Mouse (Mus musculus) frontal cortex, postnatal 25 days (tissue): Measurements from ENCODE around the gene Thada.

Experiments
- DNase-seq, 2 experiments: peaks; one replicate each; pipeline ENCODE4 v3.0.0; 2022; ENCODE audit warnings: low spot score in 2 of 2

Gene Thada

DNA sequence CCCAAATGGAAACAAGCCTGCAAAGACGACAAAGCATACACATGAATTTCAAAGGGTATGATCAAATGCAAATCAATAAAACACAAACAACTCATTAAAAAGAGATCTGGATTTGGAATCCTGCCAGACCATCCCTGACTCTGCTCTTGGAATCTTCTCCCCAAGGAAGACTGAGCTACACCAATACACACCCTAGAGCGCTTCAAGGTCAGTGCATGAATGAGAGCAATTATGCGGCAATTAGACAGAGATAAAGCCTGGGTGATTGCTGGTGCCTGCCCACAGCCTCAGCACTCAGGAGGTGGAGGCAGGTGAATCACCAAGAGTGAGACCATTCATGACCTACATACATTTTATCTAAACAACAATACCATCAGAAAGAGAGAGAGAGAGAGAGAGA is 114.7 kb downstream of the Thada start:
- DNase-seq = no peak

DNA sequence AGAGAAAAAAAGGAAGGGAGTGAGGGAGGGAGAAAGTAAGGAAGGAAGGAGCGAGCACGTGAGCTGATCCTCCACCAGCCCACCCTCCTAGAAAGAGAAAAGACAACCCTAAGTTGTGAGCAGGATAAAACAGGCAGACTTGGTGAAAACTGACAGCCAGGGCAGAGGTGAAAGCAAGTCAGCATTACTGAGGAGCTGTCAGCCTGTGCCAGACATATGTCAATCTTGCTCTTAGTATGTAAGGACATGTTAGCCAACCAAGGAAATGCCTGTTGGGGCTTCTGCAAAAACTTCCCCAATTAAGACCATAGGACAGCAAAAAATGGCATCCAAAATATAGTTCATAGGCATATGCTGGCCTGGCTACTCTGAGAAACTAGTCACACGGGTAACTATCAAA is 117.1 kb downstream of the Thada start:
- DNase-seq = no peak

DNA sequence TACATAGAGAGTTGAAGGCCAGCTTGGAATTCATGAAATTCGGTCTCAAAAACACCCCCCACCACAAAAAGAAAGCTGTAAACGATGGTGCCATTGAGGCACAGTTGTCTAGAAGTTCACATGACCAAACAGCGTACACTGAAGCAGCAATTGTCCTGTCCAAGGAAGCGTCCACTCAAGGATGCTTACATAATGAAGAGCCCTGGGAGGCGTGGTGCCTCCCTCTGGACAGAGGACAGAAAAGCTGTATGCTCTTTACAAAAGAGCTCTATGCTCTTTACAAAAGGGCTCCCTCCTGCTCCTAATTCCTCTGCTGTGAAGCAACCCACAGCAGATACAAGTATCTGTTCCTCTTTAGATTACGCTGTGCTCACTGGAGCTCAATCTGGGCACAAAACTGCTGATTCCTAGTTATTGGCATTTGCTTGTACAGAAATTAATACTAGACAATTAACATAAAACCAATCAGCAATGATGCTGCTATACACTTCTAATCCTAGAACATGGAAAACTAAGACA is 123.6 kb downstream of the Thada start:
- no peak for DNase-seq

DNA sequence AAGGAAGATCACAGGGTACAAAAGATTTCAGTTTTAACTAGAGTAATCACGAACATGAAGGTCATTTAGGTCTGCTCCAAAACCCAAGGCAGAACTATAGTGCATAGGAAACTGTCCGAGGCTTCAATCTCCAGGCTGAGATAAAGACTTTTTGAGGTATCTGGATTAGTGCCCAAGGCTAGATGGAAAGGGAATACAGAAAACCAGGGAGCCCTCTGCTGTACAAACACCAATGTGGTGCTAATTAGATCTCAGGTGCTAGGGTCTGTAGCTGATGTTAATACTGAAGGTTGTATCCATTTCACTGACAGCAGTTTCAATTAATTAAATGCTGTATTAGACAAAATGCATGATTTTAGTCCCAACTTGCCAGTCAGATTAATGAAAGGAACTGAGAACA is 124.3 kb downstream of the Thada start:
- no peak for DNase-seq

DNA sequence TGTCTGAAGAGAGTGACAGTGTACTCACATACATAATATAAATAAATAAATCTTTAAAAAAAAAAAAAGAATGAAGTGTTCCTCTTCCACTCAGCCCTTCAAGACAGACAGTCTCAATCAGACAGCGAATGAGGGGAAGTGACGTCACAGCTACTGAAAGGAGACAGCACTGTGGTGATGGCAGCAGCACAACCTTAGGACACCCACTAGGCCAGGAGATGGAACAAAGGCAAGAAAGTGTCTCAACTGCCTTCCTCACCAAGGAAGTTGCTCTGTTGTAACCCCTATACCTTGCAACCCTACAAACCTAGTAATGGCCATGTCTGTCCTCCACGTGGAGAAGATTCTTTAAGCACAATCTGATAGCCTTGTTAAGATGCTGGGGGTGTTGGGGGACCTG is 125.4 kb downstream of the Thada start:
- DNase-seq = no peak

DNA sequence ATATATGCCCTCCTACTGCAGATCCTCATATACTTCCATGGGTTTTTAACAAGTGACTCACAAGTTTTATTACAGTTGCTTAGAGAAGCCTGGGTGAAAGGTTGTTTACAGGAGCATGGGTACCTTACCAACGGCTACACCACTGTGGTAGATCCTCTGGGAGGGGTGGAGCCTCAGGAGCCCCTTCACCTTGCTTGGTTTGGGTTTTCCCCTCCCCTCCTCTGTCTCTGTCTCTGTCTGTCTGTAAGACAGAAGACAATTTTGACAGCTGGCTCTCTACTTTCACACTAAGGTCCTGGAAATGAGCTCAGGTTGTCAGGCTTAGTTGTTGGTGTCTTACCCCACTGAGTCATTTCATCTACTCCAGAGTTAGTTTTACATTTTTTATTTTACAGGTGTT is 130.0 kb downstream of the Thada start:
- no peak for DNase-seq

DNA sequence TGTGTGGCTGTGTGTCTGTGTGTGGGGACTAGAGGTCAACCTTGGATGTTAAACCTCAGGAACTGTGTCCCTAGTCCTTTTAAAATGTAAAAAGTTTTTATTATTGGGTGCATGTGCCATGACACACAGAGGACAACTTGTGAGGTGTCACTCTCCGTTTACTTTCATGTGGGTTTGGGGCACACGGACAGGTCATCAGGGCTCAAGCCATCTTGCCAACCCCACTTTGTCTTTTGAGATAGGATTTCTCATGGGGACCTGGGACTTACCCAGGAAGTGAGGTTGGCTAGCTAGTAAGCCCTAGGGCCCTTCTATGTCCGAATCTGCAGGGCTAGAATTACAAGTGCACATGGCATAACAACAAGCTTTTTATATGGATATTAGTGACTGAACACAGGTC is 130.9 kb downstream of the Thada start:
- no peak for DNase-seq

DNA sequence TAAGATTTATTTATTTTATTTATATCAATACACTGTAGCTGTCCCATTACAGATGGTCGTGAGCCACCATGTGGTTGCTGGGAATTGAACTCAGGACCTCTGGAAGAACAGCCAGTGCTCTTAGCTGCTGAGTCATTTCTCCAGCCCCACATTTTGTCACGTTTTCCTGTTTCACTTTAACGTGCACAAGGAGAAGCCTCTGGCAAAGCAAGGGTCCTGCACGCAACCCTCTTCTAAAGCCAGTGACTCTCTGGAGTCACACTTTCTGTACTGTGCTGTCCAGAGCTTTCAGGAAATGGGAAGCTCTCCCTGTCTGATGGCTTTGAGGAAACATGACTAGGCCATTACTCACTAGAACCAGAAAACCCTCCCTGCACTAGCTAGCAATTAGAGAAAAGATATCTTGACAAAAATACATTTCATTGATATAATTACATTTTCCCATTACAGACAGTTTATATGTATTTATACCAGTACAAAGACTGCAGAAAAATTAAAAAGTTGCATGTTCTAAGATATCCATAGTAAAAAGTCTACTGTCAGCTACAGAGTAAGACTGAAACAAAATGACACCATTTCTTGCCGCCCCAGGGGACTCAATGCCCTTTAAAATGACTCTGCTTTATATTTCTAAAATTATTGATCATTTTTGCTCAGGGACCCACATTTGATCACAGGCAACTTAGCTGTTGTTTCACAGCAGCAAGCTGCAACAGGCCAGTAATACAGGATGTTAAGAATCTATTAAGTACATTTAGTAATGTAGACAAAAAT is 131.6 kb downstream of the Thada start:
- DNase-seq = no peak

DNA sequence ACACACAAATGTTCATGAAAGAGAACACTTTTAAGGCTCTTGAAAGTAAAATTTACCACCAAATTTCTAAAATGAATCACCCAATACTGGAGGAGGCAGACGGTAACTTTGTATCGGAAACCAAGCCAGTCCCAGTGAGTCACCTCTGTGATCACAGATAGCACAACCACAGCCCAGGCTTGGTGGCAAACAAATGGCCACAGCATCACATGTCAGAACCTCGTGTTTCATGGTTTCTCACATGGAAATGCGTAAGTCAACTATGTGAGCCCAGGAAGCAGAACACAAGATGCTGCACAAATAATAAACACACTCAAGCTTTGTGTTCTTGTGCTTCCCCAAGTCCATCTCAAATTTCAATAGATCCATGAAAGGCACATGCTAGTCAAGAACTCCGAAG is 133.1 kb downstream of the Thada start:
- DNase-seq = no peak

DNA sequence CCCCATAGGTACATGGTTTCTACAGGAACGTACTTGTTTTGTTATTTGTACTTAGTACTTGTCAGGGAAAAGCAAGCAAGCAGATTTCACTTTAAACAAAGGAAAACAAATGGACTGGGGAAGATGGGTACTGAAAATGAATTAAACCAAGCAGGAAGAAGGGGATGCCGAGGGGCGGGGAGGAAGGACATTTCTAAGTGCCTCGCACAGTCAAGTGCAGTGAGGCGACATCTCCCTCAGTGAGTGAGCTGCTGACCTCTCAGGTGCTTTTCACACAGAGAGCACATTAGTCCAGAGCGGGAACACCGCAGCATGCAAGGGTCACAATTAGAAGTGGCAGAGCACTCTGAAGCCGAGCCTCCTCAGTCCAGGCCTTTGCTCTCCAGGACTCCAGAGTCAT is 135.0 kb downstream of the Thada start:
- no peak for DNase-seq

DNA sequence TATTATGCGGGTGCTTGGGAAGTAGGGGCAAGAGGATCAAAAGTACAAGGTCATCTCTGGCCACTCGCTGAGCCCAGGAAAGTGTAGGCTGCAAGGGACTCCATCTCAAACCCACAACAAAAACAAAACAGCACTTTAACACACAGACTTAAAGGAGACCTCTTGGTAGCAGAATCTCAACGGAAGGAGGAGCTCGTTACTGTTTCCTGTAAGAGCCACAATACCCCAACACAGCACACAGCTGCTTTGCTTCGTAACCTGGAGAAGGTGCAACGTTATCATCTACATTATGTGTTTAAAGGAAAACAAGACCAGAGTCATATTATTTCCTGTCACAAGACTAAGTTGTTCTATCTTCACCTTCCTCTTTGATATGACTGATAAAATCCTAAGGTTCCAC is 135.5 kb downstream of the Thada start:
- no peak for DNase-seq

DNA sequence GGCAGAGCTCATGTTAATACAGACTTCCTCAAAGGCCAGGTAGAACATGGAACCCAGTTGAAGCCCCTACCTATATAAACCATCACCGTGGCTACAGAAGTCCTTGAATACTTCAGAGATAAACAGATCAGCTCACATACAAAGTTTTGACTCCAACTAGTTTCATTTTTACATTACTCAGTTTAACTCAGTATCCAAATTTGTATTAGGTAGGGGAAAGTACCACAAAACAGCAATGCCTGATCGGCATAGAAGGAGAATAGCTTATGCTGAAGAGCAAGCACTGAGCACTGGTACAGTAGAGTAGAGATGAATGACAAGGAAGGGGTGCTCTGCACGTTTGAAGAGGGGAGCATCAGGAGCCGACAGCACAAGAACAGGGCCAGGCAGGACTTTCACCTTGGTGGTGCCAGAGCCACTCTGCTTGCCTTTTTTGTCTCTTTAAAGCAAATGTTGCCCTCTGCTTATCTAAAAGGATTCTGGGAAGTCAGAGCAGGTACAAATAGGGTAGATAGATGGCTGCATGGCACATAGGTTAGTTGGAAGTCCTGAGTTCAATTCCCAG is 136.0 kb downstream of the Thada start:
- DNase-seq = no peak

DNA sequence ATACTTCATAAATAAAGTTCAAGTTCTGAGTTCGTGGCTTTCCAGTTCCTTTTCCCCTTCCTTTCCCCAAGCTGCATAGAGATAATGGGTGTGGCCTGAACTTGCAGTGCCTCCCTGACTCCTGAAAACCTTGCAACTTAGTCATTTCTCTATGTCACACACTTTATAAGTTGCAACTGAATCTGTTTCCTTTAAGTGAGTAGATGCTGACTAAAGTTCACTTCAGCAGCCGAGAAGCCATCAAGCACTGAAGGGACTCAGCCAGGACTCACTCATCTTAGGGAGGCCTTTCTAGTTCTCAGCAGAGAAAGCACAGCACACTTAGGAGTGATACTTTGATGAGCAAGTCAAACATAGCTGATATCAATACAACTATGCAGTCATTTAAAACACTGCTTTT is 137.5 kb downstream of the Thada start:
- no peak for DNase-seq

DNA sequence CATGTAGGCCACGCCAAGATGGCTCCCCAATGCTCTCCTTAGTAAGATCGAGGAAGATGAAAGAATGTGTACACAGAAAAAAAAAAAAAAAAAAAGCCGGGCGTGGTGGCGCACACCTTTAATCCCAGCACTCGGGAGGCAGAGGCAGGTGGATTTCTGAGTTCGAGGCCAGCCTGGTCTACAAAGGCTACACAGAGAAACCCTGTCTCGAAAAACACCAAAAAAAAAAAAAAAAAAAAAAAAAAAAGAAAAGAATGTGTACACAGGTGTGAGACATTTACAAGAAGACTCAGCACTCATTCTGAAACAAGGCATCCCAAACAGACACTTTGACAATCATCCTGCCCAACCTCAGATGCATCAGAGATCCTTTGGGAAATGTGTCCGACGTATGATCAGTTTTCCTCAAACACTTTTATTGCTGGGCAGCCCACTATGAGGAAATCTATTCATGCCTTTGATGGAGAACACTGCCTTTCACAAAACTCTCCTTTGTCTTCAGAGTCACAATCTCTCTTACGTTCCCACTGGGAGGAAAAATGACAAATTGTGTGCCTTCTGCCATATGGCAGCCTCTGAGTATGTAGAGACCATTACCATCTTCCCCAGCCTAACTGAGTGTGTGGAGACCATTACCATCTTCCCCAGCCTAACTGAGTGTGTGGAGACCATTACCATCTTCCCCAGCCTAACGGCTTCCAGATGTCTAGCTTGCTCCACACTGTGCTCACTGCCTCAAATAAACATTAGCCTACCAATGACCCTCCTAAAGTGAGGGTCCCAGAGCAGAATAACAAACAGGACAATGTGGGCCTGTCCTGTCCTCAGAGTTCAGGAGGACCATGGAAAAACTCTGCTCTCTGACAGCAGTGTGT is 138.7 kb downstream of the Thada start:
- DNase-seq = no peak

DNA sequence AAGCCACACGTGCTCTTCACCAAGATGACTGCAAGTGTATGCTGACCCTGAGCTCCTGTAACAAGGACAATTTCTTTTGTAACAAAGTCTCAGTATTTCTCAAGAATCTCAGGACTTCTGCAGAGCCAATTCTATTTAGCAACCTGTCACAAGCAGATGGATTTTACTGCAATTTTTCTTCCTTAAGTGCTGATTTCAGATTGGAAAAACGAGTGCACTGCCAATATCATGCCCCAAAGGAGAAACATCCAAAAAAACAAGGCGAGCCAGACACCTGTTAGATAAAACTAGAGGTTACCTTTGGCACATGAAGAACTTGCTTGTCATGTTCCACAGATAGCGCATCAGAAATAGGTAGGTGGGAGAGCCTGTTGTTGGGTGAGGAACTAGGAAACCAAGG is 143.8 kb downstream of the Thada start:
- no peak for DNase-seq

DNA sequence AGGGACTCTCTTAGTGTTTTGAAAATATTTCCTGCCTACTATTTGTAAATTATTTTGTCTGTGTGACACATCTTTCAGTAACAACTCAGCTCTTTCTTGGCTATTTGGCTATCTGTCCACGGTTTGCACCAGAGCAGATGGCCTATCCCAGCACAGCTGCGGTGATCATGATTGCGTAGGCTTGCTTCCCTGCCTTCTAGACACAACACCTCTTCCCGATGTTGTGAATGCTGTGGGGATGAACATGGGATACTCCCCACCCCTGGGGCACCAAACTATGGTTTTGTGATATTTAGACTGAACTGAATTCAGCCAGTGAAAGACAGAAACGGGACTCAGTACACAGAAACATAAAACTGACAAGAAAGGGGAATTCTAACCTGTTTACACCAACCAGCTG is 144.7 kb downstream of the Thada start:
- no peak for DNase-seq

DNA sequence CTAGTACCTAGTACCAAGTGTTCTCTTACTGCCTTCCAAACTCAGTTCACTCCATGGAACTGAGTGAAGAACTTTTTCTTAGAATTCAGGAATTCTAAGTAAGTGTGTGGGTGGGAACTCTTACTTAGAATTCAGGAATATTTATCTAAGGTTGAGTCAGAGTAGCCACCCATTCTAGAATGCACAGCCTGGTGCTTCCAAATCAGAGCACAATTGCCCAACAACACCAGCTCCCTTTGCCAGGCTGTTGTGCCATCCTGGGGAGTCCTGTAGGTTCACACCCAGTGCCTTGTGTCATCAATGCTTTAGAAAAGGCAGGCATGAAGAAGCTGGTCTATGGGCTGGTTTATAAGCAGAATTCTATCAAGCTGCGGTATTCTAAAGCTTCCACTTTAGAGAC is 145.4 kb downstream of the Thada start:
- no peak for DNase-seq

DNA sequence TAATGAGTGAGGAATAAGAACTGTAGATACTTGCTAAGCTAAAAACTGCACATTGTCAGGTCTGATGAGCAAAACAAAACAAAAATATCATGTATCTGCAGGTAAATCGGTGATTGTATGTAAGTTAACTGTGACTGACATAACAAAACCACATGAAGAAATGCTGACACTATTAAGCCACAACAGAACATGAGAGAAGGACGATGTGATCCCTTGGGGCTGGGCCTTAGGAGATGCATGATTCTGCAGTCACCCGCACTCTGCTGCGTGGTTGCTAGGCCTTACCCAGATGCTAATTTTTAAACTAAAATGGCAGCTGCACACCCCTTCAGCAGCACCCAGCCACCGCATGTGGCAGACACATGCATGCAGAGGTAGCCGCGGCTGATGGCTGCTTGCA is 151.7 kb downstream of the Thada start:
- no peak for DNase-seq

DNA sequence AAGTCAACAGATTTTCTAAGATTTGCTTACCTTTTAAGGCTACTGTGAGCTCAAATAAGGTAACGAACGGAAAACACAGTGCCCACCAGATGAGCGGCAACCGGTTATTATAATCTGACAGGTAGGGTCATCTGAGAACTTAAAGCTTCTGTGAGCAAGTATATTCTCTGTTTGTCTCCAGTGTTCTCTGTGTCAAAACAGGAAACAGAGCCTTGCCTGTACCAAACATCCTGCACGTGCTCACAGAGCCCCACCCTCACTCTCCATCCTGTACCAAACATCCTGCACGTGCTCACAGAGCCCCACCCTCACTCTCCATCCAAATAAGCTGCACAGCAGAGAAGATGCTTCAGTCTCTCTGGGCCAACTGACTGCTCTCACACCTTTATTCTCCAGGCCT is 152.5 kb downstream of the Thada start:
- DNase-seq = no peak

DNA sequence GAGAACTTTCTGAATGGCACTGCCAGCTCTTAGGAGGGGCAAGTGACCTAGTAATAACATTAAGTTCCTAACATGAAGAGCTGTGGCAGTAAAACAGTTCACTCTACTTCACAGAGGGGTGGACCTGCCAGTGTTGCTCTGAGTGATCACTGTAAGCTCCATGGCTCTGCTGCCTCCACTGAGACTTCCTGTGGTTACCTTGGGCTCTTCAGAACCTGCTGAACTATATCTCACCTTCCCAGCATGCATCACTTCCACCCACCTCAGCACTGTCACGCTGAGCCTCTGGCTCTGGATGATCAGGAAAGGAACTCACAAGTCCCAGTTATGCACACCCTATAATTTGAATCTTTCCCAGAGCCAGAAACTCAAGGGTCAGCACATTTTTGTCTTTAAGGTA is 159.9 kb downstream of the Thada start:
- DNase-seq = no peak

DNA sequence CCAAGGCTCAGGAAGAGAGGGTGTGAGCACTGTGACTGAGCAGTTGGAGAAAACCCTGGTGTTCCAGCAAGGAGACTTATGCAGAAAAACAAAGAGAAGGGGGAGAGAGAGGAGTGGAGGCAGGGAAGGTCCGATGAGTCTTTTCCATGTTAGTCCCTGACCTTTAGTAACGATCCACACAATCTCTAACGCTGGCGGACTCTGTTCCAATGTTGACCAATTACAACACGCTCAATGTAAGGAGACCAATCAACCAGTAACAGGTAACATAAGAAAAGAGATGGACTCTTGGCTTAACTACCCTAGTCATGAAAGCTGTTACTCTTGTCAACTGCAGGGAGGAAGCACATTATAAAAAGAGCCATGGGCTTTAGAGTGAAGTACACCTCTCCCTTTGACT is 160.9 kb downstream of the Thada start:
- no peak for DNase-seq

DNA sequence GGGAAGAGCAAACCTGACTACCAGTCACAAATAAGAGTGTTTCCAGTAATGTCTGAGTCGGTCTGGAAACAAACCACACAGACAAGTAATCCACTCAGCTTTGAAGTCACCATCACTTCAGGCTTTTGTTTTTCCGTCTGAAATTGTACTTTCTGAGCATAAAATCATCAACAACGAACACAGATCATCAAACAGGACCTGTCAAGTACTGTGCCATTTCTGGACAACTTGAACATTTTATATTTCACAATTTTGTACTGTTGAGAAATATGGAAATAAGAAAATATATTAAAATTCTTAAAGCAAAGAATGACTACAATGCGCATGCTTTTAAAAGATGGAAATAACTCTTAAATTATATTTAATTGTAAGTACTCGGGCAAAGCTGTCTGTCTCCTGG is 161.9 kb downstream of the Thada start:
- DNase-seq = no peak

DNA sequence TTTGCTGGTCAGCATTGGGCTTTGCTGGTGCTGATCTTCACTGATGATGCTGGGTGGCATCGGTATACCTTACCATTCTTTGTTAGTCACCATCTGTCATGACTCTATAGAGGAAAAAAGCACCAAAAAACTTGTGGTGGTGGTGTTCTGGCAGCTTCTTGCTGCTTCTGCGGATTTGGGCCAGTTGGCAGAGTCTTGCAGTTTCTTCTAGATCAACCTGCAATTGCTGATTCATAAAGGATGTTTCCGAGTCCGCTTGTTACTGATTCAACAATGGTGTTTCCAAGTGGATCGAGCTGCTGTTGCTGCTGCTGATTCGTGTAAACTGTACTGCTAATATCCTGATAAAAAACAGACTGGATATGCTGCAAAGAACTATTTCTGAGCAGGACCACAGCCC is 168.0 kb downstream of the Thada start:
- DNase-seq = no peak
